Mouse (Mus musculus) myocyte (in vitro differentiated cells): ENCODE data around the gene Galnt7. TPM values are rescaled to one million over a fixed set of nuclear protein-coding genes. Genes with fewer than 3 reads are reported as not detected.

Experiments used
- H3K27me3 ChIP-seq: one replicate; pipeline ENCODE4 v1.6.1; 2011; ENCODE audit not compliant: control insufficient read depth, insufficient read depth, insufficient read length
- H3K36me3 ChIP-seq: one replicate; pipeline ENCODE4 v1.6.1; 2011; ENCODE audit not compliant: control insufficient read depth, insufficient read depth
- H3K4me2 ChIP-seq: one replicate; pipeline ENCODE4 v1.6.1; 2011; ENCODE audit warnings: low read depth, control low read depth
- H3K4me3 ChIP-seq: one replicate; pipeline ENCODE4 v1.5.1; 2011; ENCODE audit warnings: mild to moderate bottlenecking, control low read depth, moderate library complexity
- H3K79me2 ChIP-seq: one replicate; pipeline ENCODE4 v1.6.1; 2011; ENCODE audit not compliant: control insufficient read depth, insufficient read depth
- H3ac ChIP-seq: one replicate; pipeline ENCODE4 v1.6.1; 2011; ENCODE audit not compliant: control insufficient read depth, insufficient read length
- CEBPB ChIP-seq: IDR thresholded peaks from 2 replicates; pipeline ENCODE4 v1.6.1; 2011; ENCODE audit warnings: mild to moderate bottlenecking, moderate library complexity; ENCODE audit not compliant: poor library complexity, insufficient read depth, severe bottlenecking
- E2F4 ChIP-seq: IDR thresholded peaks from one replicate; pipeline ENCODE4 v1.6.1; 2011; ENCODE audit warnings: mild to moderate bottlenecking, control low read depth, moderate library complexity; ENCODE audit not compliant: insufficient read depth
- MAX ChIP-seq: IDR thresholded peaks from one replicate; pipeline ENCODE4 v1.6.1; 2011; ENCODE audit warnings: low read depth, mild to moderate bottlenecking, control low read depth
- MYOD1 ChIP-seq, 3 experiments: IDR thresholded peaks; one replicate each; pipeline ENCODE4 v1.6.1; 2011; ENCODE audit warnings: control low read depth in 2 of 3, low read depth in 2 of 3, mild to moderate bottlenecking in 2 of 3, moderate library complexity in 1 of 3; ENCODE audit not compliant: insufficient read length in 2 of 3, control insufficient read depth in 1 of 3
- MYOG ChIP-seq, 3 experiments: IDR thresholded peaks; one replicate each; pipeline ENCODE4 v1.6.1; 2011; ENCODE audit warnings: control low read depth in 2 of 3, low read depth in 2 of 3, mild to moderate bottlenecking in 2 of 3; ENCODE audit not compliant: insufficient read length in 2 of 3, control insufficient read depth in 1 of 3, insufficient read depth in 1 of 3
- POLR2A ChIP-seq: IDR thresholded peaks from one replicate; pipeline ENCODE4 v1.6.1; 2011; ENCODE audit warnings: low read depth, mild to moderate bottlenecking, control low read depth, moderate library complexity; ENCODE audit not compliant: insufficient read length
- POLR2AphosphoS2 ChIP-seq: IDR thresholded peaks from one replicate; pipeline ENCODE4 v1.6.1; 2011; ENCODE audit warnings: low read depth, control low read depth; ENCODE audit not compliant: insufficient read length
- REST ChIP-seq: IDR thresholded peaks from one replicate; pipeline ENCODE4 v1.6.1; 2011; ENCODE audit warnings: mild to moderate bottlenecking, control low read depth, moderate library complexity; ENCODE audit not compliant: insufficient read depth, insufficient read length
- SRF ChIP-seq: IDR thresholded peaks from one replicate; pipeline ENCODE4 v1.6.1; 2011; ENCODE audit warnings: low read depth; ENCODE audit not compliant: control insufficient read depth, insufficient read length
- TCF12 ChIP-seq: IDR thresholded peaks from one replicate; pipeline ENCODE4 v1.6.1; 2011; ENCODE audit warnings: mild to moderate bottlenecking, control low read depth; ENCODE audit not compliant: poor library complexity, insufficient read depth, severe bottlenecking
- TCF3 ChIP-seq: IDR thresholded peaks from one replicate; pipeline ENCODE4 v1.6.1; 2011; ENCODE audit warnings: low read depth, control low read depth; ENCODE audit not compliant: insufficient read length
- USF1 ChIP-seq: IDR thresholded peaks from one replicate; pipeline ENCODE4 v1.6.1; 2011; ENCODE audit warnings: low read depth, mild to moderate bottlenecking, control low read depth, moderate library complexity
- polyA plus RNA-seq: library from polyadenylated mRNA; unstranded; fragments of >200 nt; fragmentation: generic; extraction: Trizol; gene quantifications from one replicate; pipeline ENCODE4 v1.2.1, GENCODE M21; 2012; ENCODE audit warnings: missing spikeins

The Galnt7 gene
- polyA plus RNA-seq, 1 experiment = 3.1 TPM

DNA sequence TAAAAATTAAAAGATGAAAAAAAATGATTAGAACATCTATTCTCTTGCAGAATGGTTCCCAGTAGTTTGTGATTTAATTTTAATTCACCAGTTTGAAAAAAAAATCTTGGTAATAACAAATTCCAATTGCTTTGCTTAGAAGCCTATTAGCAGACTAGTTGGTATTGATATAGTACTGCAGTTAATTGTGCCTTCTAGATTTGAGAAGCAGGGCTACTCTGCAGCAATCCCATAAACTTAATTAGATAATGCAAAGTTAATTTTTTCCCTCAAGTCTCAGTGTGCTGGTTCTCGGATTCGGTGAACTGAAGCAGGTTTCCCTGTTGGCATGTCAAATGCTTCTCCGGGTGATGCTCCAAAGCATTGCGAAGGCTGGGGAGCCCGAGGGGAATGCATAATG, 10.1 kb downstream of the Galnt7 start:
- Histone ChIP-seq H3K27me3 (no peaks in the 10 kb centered on the region), H3ac (no peak overlapping the region), H3K4me3 (no peak overlapping the region), H3K36me3 (peaks cover 8% of the 10 kb centered on the region), H3K79me2 (no peaks in the 10 kb centered on the region), H3K4me2 (no peak overlapping the region)
- TF ChIP-seq USF1 (no peak), SRF (no peak), CEBPB (no peak), MYOG (IDR thresholded peaks at IDR 0.05; ENCODE audit: control insufficient read depth in 1 of 3, insufficient read depth in 1 of 3, insufficient read length in 2 of 3, low read depth in 2 of 3) (no peak), POLR2AphosphoS2 (no peak)

DNA sequence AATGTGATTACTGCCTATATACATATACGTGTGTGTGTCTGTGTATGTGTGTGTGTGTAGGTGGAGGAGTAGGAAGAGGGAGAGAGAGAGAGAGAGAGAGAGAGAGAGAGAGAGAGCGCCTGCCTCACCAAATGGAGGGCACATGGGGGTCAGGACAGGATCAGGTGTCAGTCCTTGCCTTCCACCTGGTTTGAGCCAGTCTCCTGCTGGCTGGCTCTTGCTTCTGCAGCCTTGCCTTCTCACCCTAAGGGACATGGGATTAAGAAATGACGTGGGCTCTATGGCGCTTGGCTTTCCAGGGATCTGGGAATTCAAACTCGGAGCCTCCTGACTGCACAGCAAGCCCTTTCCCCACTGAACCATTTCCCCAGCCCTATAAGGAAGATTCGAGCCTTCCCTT, 13.9 kb downstream of the Galnt7 start:
- H3K4me3 ChIP-seq = no peak overlapping the region
- no peaks in the 10 kb centered on the region for H3K27me3 ChIP-seq
- no peak overlapping the region for H3K4me2 ChIP-seq
- no peaks in the 10 kb centered on the region for H3K79me2 ChIP-seq
- H3ac ChIP-seq = no peak overlapping the region
- TF ChIP-seq MYOG (IDR thresholded peaks at IDR 0.05; ENCODE audit: control insufficient read depth in 1 of 3, insufficient read depth in 1 of 3, insufficient read length in 2 of 3, low read depth in 2 of 3) (no peak), REST (no peak), TCF3 (no peak), MYOD1 (IDR thresholded peaks at IDR 0.05; ENCODE audit: control insufficient read depth in 1 of 3, insufficient read length in 2 of 3, low read depth in 2 of 3) (no peak), CEBPB (no peak), POLR2AphosphoS2 (no peak), TCF12 (no peak), POLR2A (no peak), E2F4 (no peak), USF1 (no peak)
- peaks cover 4% of the 10 kb centered on the region for H3K36me3 ChIP-seq

DNA sequence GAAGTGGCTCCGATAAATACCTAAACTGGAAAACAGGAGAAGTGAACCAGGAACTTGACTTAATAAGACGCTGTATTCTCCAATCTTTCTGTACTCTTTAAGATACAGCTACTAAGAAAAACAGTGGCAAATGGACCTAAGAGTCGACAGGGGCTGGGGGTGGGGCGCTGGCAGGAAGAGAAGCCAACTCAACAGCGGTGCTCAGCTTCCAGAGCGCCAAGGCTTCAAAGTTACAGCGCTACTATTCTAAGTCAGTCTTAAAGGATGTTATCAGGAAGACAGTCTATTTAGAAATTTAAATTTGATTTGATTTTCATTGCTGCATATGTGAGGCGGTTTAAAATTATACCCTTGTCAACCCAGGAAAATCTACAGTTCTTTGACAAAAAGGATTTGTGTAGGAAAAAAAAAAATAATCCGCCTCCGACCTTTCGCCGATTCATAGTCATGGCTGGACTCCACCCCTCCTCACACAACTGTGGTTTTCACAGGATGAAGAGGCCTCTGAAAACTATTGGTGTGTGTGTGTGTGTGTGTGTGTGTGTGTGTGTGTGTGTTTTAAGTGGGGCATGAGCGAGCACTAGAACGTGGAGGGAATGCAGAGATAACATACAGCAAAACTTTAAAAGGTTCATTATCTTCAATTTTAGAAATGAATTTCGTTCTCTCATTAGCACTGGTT, 15.1 kb downstream of the Galnt7 start:
- H3ac ChIP-seq = no peak overlapping the region
- no peak overlapping the region for H3K4me3 ChIP-seq
- no peaks in the 10 kb centered on the region for H3K27me3 ChIP-seq
- no peaks in the 10 kb centered on the region for H3K36me3 ChIP-seq
- H3K4me2 ChIP-seq = no peak overlapping the region
- no peaks in the 10 kb centered on the region for H3K79me2 ChIP-seq
- no peak for TF ChIP-seq MAX
- no peak for TF ChIP-seq TCF12
- TF ChIP-seq SRF = no peak
- TF ChIP-seq MYOG (IDR thresholded peaks at IDR 0.05; ENCODE audit: control insufficient read depth in 1 of 3, insufficient read depth in 1 of 3, insufficient read length in 2 of 3, low read depth in 2 of 3) = no peak
- TF ChIP-seq POLR2A = no peak
- TF ChIP-seq USF1 = no peak
- no peak for TF ChIP-seq CEBPB
- TF ChIP-seq POLR2AphosphoS2 = no peak
- TF ChIP-seq TCF3 = no peak
- no peak for TF ChIP-seq REST
- no peak for TF ChIP-seq E2F4
- TF ChIP-seq MYOD1 (IDR thresholded peaks at IDR 0.05; ENCODE audit: control insufficient read depth in 1 of 3, insufficient read length in 2 of 3, low read depth in 2 of 3) = no peak

DNA sequence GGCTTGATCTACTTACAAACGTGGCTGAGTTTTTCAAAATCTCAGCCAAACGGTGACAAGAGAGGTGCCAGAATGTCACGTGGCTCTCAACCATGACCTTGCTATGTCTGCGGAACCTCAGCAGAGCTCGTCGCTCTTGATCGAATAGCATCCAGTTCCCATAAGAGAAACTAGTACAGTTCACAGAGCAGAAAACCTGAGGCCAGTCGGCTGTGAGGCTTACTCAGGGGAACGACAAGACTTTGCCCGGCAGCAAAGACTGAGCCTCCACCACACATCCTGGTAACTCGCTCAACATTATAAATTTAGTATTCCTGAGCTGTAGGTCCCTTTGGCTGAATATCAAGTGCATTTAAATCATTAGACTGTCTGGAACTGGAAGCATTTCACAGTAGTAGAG, 16.1 kb downstream of the Galnt7 start:
- Histone ChIP-seq H3K36me3 (no peaks in the 10 kb centered on the region), H3K79me2 (no peaks in the 10 kb centered on the region), H3ac (no peak overlapping the region), H3K27me3 (no peaks in the 10 kb centered on the region), H3K4me2 (no peak overlapping the region), H3K4me3 (no peak overlapping the region)
- TF ChIP-seq E2F4 (no peak), TCF3 (no peak)

DNA sequence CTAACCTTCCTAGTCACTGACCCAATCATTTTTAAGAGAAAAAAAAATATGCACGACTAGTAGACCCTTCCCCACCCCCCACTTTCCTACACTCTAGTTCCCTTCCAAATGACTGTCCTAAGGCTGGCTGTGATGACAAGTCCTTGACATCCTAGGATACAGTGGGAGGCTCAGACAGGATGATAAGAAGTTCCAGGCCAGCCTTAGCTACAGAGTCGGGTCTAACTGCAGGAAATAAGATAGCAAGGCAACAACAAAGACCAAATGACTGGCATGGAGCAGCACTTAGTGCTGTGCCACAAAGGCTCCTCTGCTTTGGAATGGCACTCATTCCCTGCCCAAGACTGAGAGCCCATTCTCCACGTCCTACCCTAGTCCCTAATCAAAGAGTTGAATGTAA, 16.6 kb downstream of the Galnt7 start:
- Histone ChIP-seq H3K4me2 (no peak overlapping the region), H3K4me3 (no peak overlapping the region), H3ac (no peak overlapping the region), H3K27me3 (no peaks in the 10 kb centered on the region), H3K36me3 (no peaks in the 10 kb centered on the region), H3K79me2 (no peaks in the 10 kb centered on the region)
- TF ChIP-seq E2F4 = no peak
- TF ChIP-seq TCF12 = no peak
- no peak for TF ChIP-seq SRF
- TF ChIP-seq USF1 = no peak
- TF ChIP-seq CEBPB = no peak
- TF ChIP-seq MYOD1 (IDR thresholded peaks at IDR 0.05; ENCODE audit: control insufficient read depth in 1 of 3, insufficient read length in 2 of 3, low read depth in 2 of 3) = no peak
- no peak for TF ChIP-seq MYOG (IDR thresholded peaks at IDR 0.05; ENCODE audit: control insufficient read depth in 1 of 3, insufficient read depth in 1 of 3, insufficient read length in 2 of 3, low read depth in 2 of 3)
- no peak for TF ChIP-seq REST
- no peak for TF ChIP-seq POLR2A
- no peak for TF ChIP-seq TCF3
- no peak for TF ChIP-seq POLR2AphosphoS2
- no peak for TF ChIP-seq MAX
